Mouse (Mus musculus) neural tube, embryonic 11.5 days (tissue): ENCODE data around the gene Armcx5. TPM values are rescaled to one million over a fixed set of nuclear protein-coding genes. Genes with fewer than 3 reads are reported as not detected.
"Not testable (repeated sequence)": the region's sequence is repeated elsewhere in the genome, so short reads cannot be mapped to it uniquely, and the experiment has no call there.

Source experiments
- ATAC-seq: fragments of 200-750 bp; cut with Nextera tagmentation; 2 replicates; pipeline ENCODE4 v1.8.0; 2017; ENCODE audit warnings: moderate number of reproducible peaks, mild to moderate bottlenecking, moderate TSS enrichment, moderate library complexity; ENCODE audit not compliant: insufficient read depth, low FRiP score, low TSS enrichment
- DNase-seq: peaks from one replicate; pipeline ENCODE4 v3.0.0-alpha.2; 2015; ENCODE audit warnings: low spot score
- H3K27ac ChIP-seq: fragments of 300-500 bp; sonication (generic); 2 replicates; pipeline ENCODE4 v1.5.1; 2014; ENCODE audit warnings: low read depth, mild to moderate bottlenecking, low read length
- H3K27me3 ChIP-seq: fragments of 300-500 bp; sonication (generic); 2 replicates; pipeline ENCODE4 v1.6.1; 2014; ENCODE audit warnings: mild to moderate bottlenecking, low read length, mixed read lengths; ENCODE audit not compliant: control insufficient read depth, insufficient read depth
- H3K36me3 ChIP-seq: fragments of 300-500 bp; sonication (generic); 2 replicates; pipeline ENCODE4 v1.6.1; 2014; ENCODE audit warnings: mild to moderate bottlenecking, low read length, moderate library complexity, mixed read lengths; ENCODE audit not compliant: control insufficient read depth, insufficient read depth
- H3K4me1 ChIP-seq: fragments of 300-500 bp; sonication (generic); 2 replicates; pipeline ENCODE4 v1.6.1; 2014; ENCODE audit warnings: low read length, mixed read lengths; ENCODE audit not compliant: control insufficient read depth, insufficient read depth
- H3K4me2 ChIP-seq: fragments of 300-500 bp; sonication (generic); 2 replicates; pipeline ENCODE4 v1.6.1; 2014; ENCODE audit warnings: low read depth, mild to moderate bottlenecking, moderate library complexity
- H3K4me3 ChIP-seq: fragments of 300-500 bp; sonication (generic); 2 replicates; pipeline ENCODE4 v1.5.1; 2014; ENCODE audit warnings: low read depth, low read length
- H3K9ac ChIP-seq: fragments of 300-500 bp; sonication (generic); 2 replicates; pipeline ENCODE4 v1.6.1; 2014; ENCODE audit warnings: mild to moderate bottlenecking, low read length
- H3K9me3 ChIP-seq: fragments of 300-500 bp; sonication (generic); 2 replicates; pipeline ENCODE4 v1.6.1; 2016; ENCODE audit warnings: low read length; ENCODE audit not compliant: control insufficient read depth
- WGBS: fragments of 180-500 bp; shearing (Covaris S2); extraction: QIAGEN DNeasy Blood & Tissue Kit; methylation state at CpG from one replicate; pipeline ENCODE4 v1.1.7; 2014; 5-methylcytosine and 5-hydroxymethylcytosine counted together
- microRNA counts: library from miRNA; unstranded; fragments of <30 nt; microRNA quantifications from one replicate; lab custom pipeline; 2015
- microRNA-seq: library from miRNA; unstranded; fragments of <30 nt; microRNA quantifications from one replicate; pipeline ENCODE4, GENCODE M21; 2016
- polyA plus RNA-seq: library from polyadenylated mRNA; unstranded; fragments of >200 nt; fragmentation: Nextera tagmentation; extraction: Ambion mirVana; gene quantifications from 2 replicates; pipeline ENCODE4 v1.2.1, GENCODE M21; 2014

Gene Armcx5
- polyA plus RNA-seq, 1 experiment from 2014 or later = 9.6 TPM

GRCm38 (mm10) chrX:135796305-135797211, 54.0 kb downstream of the Armcx5 start:
- not testable (repeated sequence) for H3K4me1 ChIP-seq, H3K9me3 ChIP-seq, H3K36me3 ChIP-seq, H3K27me3 ChIP-seq
- peak overlapping the region; percentile 54 for H3K9ac ChIP-seq
- peak overlapping the region; percentile 52 for H3K4me3 ChIP-seq
- ATAC-seq (peak; percentile 79), DNase-seq (peak; percentile 14)
- 19% methylated on average over 23 of the region's 26 CpGs for WGBS
- peak overlapping the region; percentile 34; the same call in 1 of the 2 replicates for H3K27ac ChIP-seq
- peak overlapping the region; percentile 56 for H3K4me2 ChIP-seq

MicroRNA genes within 50 kb of the gene (microRNA counts, 519-probe panel; counts per million panel counts)
- microRNA mmu-miR-1970 (lab: Ali Mortazavi, UCI) = 171 counts per million, percentile 57 among the panel's probes with 10 or more counts

Small RNA genes within 50 kb of the gene (microRNA-seq; reads per million reads assigned to microRNA genes)
- gene Mir1970 = not detected
- gene Mir7646 = not detected

Other genes starting within 250 kb of the Armcx5 start
- gene AV320801, start 248.1 kb upstream of the Armcx5 start, polyA plus RNA-seq = not detected in 2 replicates
- gene Nxf7, start 144.0 kb upstream of the Armcx5 start, polyA plus RNA-seq = not detected in 2 replicates
- gene Prame, start 115.0 kb upstream of the Armcx5 start, polyA plus RNA-seq = 0.22 TPM in 1 of 2 replicates, not detected in the other
- 0.18 TPM in 1 of 2 replicates, not detected in the other for gene Tcp11x2, start 48.9 kb upstream of the Armcx5 start, polyA plus RNA-seq
- gene Tmsb15a, start 17.5 kb upstream of the Armcx5 start, polyA plus RNA-seq = not detected in 2 replicates
- 81.8 and 89.2 TPM in 2 replicates for gene Gprasp1, start within 50 bp of the Armcx5 start, polyA plus RNA-seq
- 67.8 and 72.4 TPM in 2 replicates for gene Bhlhb9, start 54.9 kb downstream of the Armcx5 start, polyA plus RNA-seq
- 42.4 and 45.1 TPM in 2 replicates for gene Gprasp2, start 96.3 kb downstream of the Armcx5 start, polyA plus RNA-seq